In genomic region chr1:193670008-193670407, GRCm38 (mm10) we compare ENCODE assay signal across 17 mouse cellular contexts.
"Had no signal": no experiment of that assay in that cellular context is flagged by ENCODE, and none has a peak within 500 bp of the region (broad histone marks: within the 10 kb centered on the region; RNA-seq: fewer than 3 reads in every experiment).

No protein-coding gene starts in this region.

- DNase-seq: lung, adult 2 months; lung, postnatal 14 days; lung, postnatal 36 days; right cerebral cortex, postnatal 14 days; thymus, adult 2 months; thymus, postnatal 25 days; thymus, postnatal 4 days had no signal

- H3K4me1 ChIP-seq: lung, embryonic 15.5 days; megakaryocyte, embryonic 14.5 days; stomach, embryonic 15.5 days had no signal

- ATAC-seq: lung, postnatal 0 days; midbrain, embryonic 13.5 days; midbrain, embryonic 15.5 days had no signal

- H3K27ac ChIP-seq: lung, embryonic 15.5 days; macrophage; midbrain, embryonic 13.5 days; midbrain, embryonic 15.5 days; neural tube, embryonic 12.5 days; stomach, embryonic 15.5 days; stomach, postnatal 0 days had no signal

- H3K9ac ChIP-seq: lung, embryonic 15.5 days; midbrain, embryonic 13.5 days; midbrain, embryonic 15.5 days; neural tube, embryonic 12.5 days; stomach, embryonic 15.5 days had no signal

- H3K4me3 ChIP-seq: lung, embryonic 15.5 days; megakaryocyte, embryonic 14.5 days; midbrain, embryonic 13.5 days; midbrain, embryonic 15.5 days; neural tube, embryonic 12.5 days; stomach, embryonic 15.5 days had no signal

- H3K36me3 ChIP-seq: lung, embryonic 15.5 days; midbrain, embryonic 13.5 days; midbrain, embryonic 15.5 days; neural tube, embryonic 12.5 days; stomach, embryonic 15.5 days had no signal

- H3K27me3 ChIP-seq: lung, embryonic 15.5 days; megakaryocyte, embryonic 14.5 days; midbrain, embryonic 15.5 days; neural tube, embryonic 12.5 days; stomach, embryonic 15.5 days had no signal

- H3K4me2 ChIP-seq: lung, embryonic 15.5 days; midbrain, embryonic 11.5 days; midbrain, embryonic 13.5 days; midbrain, embryonic 15.5 days; neural tube, embryonic 12.5 days; stomach, embryonic 15.5 days had no signal

- H3K9me3 ChIP-seq: lung, embryonic 15.5 days; megakaryocyte, embryonic 14.5 days; midbrain, embryonic 13.5 days; midbrain, embryonic 15.5 days; neural tube, embryonic 12.5 days; stomach, embryonic 15.5 days had no signal
